Mouse (Mus musculus): ENCODE measurements at regions not wholly inside any gene's neighbourhood (a gene's known extent, or its start where the extent isn't known, plus 50 kb on each side); places are given as distances from the start of the nearest gene placed in this dataset.

GRCm38 (mm10) chr6:53130717-53131330 is 62.4 kb upstream of the Jazf1 start:
- WGBS = 46% methylated on average over 2 of the region's 2 CpGs
- H3K27me3 ChIP-seq (ENCODE audit: control insufficient read depth, insufficient read depth, low read length) = no peaks in the 10 kb centered on the region
- no peak overlapping the region for H3K4me3 ChIP-seq (ENCODE audit: insufficient read depth, low read depth, low read length)
- H3K36me3 ChIP-seq (ENCODE audit: control insufficient read depth, insufficient read depth, low read length) = no peaks in the 10 kb centered on the region
- DNase-seq (ENCODE audit: extremely low read depth, low read depth, low spot score) = no peak
- no peak overlapping the region for H3K9ac ChIP-seq (ENCODE audit: low read depth, low read length)
- no peak overlapping the region for H3K27ac ChIP-seq (replicated peaks; ENCODE audit: insufficient read depth, low read depth, low read length)
- H3K79me2 ChIP-seq (ENCODE audit: control insufficient read depth, insufficient read depth, low read length) = no peaks in the 10 kb centered on the region
- H3K4me1 ChIP-seq (ENCODE audit: control insufficient read depth, insufficient read depth, low read length) = no peaks in the 10 kb centered on the region
- TF ChIP-seq CTCF (IDR thresholded peaks at IDR 0.05; ENCODE audit: low read depth, low read length) (no peak), POLR2A (IDR thresholded peaks at IDR 0.05; ENCODE audit: extremely low read depth, insufficient read depth, low read length) (no peak)

GRCm38 (mm10) chr6:53126776-53127175 is 58.3 kb upstream of the Jazf1 start:
- no peaks in the 10 kb centered on the region for H3K27me3 ChIP-seq (ENCODE audit: control insufficient read depth, insufficient read depth, low read length)
- no peak overlapping the region for H3K27ac ChIP-seq (replicated peaks; ENCODE audit: insufficient read depth, low read depth, low read length)
- no peak for TF ChIP-seq CTCF (IDR thresholded peaks at IDR 0.05; ENCODE audit: low read depth, low read length)
- no peak for TF ChIP-seq POLR2A (IDR thresholded peaks at IDR 0.05; ENCODE audit: extremely low read depth, insufficient read depth, low read length)
- no peaks in the 10 kb centered on the region for H3K36me3 ChIP-seq (ENCODE audit: control insufficient read depth, insufficient read depth, low read length)
- H3K4me3 ChIP-seq (ENCODE audit: insufficient read depth, low read depth, low read length) = no peak overlapping the region
- H3K4me1 ChIP-seq (ENCODE audit: control insufficient read depth, insufficient read depth, low read length) = peaks cover 3% of the 10 kb centered on the region
- 77% methylated on average over 5 of the region's 5 CpGs for WGBS
- H3K79me2 ChIP-seq (ENCODE audit: control insufficient read depth, insufficient read depth, low read length) = no peaks in the 10 kb centered on the region
- no peak overlapping the region for H3K9ac ChIP-seq (ENCODE audit: low read depth, low read length)
- no peak for DNase-seq (ENCODE audit: extremely low read depth, low read depth, low spot score)

- no peaks in the 10 kb centered on the region for H3K79me2 ChIP-seq (ENCODE audit: control insufficient read depth, insufficient read depth, low read length)
- H3K9ac ChIP-seq (ENCODE audit: low read depth, low read length) = peak overlapping the region; percentile 23; the same call in 1 of the 2 replicates
- no peak for TF ChIP-seq CTCF (IDR thresholded peaks at IDR 0.05; ENCODE audit: low read depth, low read length)
- TF ChIP-seq POLR2A (IDR thresholded peaks at IDR 0.05; ENCODE audit: extremely low read depth, insufficient read depth, low read length) = no peak
- H3K27ac ChIP-seq (replicated peaks; ENCODE audit: insufficient read depth, low read depth, low read length) = peak overlapping the region; percentile 81
- DNase-seq (ENCODE audit: extremely low read depth, low read depth, low spot score) = peak; percentile 99
- H3K4me3 ChIP-seq (ENCODE audit: insufficient read depth, low read depth, low read length) = no peak overlapping the region
- no peaks in the 10 kb centered on the region for H3K36me3 ChIP-seq (ENCODE audit: control insufficient read depth, insufficient read depth, low read length)
- 21% methylated on average over 17 of the region's 17 CpGs for WGBS
- H3K27me3 ChIP-seq (ENCODE audit: control insufficient read depth, insufficient read depth, low read length) = no peaks in the 10 kb centered on the region
- H3K4me1 ChIP-seq (ENCODE audit: control insufficient read depth, insufficient read depth, low read length) = peaks cover 3% of the 10 kb centered on the region
Measured at GRCm38 (mm10) chr6:53124800-53125450, 56.5 kb upstream of the Jazf1 start.

- Histone ChIP-seq H3K27ac (replicated peaks; ENCODE audit: insufficient read depth, low read depth, low read length) (no peak overlapping the region), H3K36me3 (ENCODE audit: control insufficient read depth, insufficient read depth, low read length) (no peaks in the 10 kb centered on the region), H3K9ac (ENCODE audit: low read depth, low read length) (no peak overlapping the region), H3K4me1 (ENCODE audit: control insufficient read depth, insufficient read depth, low read length) (peaks cover 3% of the 10 kb centered on the region), H3K27me3 (ENCODE audit: control insufficient read depth, insufficient read depth, low read length) (no peaks in the 10 kb centered on the region), H3K79me2 (ENCODE audit: control insufficient read depth, insufficient read depth, low read length) (no peaks in the 10 kb centered on the region), H3K4me3 (ENCODE audit: insufficient read depth, low read depth, low read length) (no peak overlapping the region)
- TF ChIP-seq CTCF (IDR thresholded peaks at IDR 0.05; ENCODE audit: low read depth, low read length) (no peak), POLR2A (IDR thresholded peaks at IDR 0.05; ENCODE audit: extremely low read depth, insufficient read depth, low read length) (no peak)
- DNase-seq (ENCODE audit: extremely low read depth, low read depth, low spot score) = no peak
- WGBS = 95% methylated on average over 5 of the region's 5 CpGs
Measured at GRCm38 (mm10) chr6:53120385-53120784, 52.0 kb upstream of the Jazf1 start.

Data from liver, adult 2 months (tissue).